Mouse (Mus musculus) C2C12 (cell line): ENCODE results near the gene B3gat2.

Source experiments
- CEBPB ChIP-seq: IDR thresholded peaks from one replicate; pipeline ENCODE4 v1.6.1; 2011; ENCODE audit warnings: low read depth, mild to moderate bottlenecking, control low read depth, moderate library complexity
- CTCF ChIP-seq: IDR thresholded peaks from one replicate; pipeline ENCODE4 v1.5.1; 2011; ENCODE audit not compliant: control insufficient read depth, insufficient read depth, insufficient read length
- MAX ChIP-seq: IDR thresholded peaks from one replicate; pipeline ENCODE4 v1.6.1; 2011; ENCODE audit warnings: mild to moderate bottlenecking, control low read depth
- MYOD1 ChIP-seq: IDR thresholded peaks from one replicate; pipeline ENCODE4 v1.6.1; 2011; ENCODE audit warnings: low read depth; ENCODE audit not compliant: control insufficient read depth, insufficient read length
- MYOG ChIP-seq: IDR thresholded peaks from one replicate; pipeline ENCODE4 v1.6.1; 2011; ENCODE audit not compliant: control insufficient read depth, insufficient read length; ENCODE audit errors: extremely low read depth
- USF1 ChIP-seq: IDR thresholded peaks from one replicate; pipeline ENCODE4 v1.6.1; 2011; ENCODE audit warnings: low read depth, mild to moderate bottlenecking, control low read depth, moderate library complexity

GRCm38 (mm10) chr1:23845007-23845406, 83.5 kb downstream of the B3gat2 start:
- no peak for TF ChIP-seq CTCF
- no peak for TF ChIP-seq CEBPB
- no peak for TF ChIP-seq USF1
- no peak for TF ChIP-seq MAX
- TF ChIP-seq MYOD1 = no peak
- no peak for TF ChIP-seq MYOG
